ENCODE assay signal across 8 mouse cellular contexts in genomic region chr12:105476453-105476852, GRCm38 (mm10). TPM values are rescaled to one million over a fixed set of nuclear protein-coding genes. Genes with fewer than 3 reads are reported as not detected.
DNase-seq lines count a peak whose midpoint lies in the region; ATAC-seq and TF ChIP-seq lines count a peak whose summit lies in the region.

No protein-coding gene starts in this region.

- H3K27me3 ChIP-seq in hindbrain, embryonic 13.5 days = no peaks in the 10 kb centered on the region
- H3K27me3 ChIP-seq in midbrain, embryonic 11.5 days (ENCODE audit: control insufficient read depth, insufficient read depth, low read length) = no peaks in the 10 kb centered on the region

- H3K36me3 ChIP-seq in hindbrain, embryonic 13.5 days = peaks cover 25% of the 10 kb centered on the region
- no peaks in the 10 kb centered on the region for H3K36me3 ChIP-seq in midbrain, embryonic 11.5 days (ENCODE audit: control insufficient read depth, insufficient read depth, low read length)

- H3K4me3 ChIP-seq in embryonic fibroblast, embryonic 13.5 days (ENCODE audit: insufficient read depth, low read length) = no peak overlapping the region
- H3K4me3 ChIP-seq in hindbrain, embryonic 13.5 days = no peak overlapping the region
- no peak overlapping the region for H3K4me3 ChIP-seq in midbrain, embryonic 11.5 days (ENCODE audit: low read depth, low read length)

- H3K27ac ChIP-seq in embryonic fibroblast, embryonic 13.5 days (ENCODE audit: insufficient read depth, low read length) = no peak overlapping the region
- peak overlapping the region; percentile 82 for H3K27ac ChIP-seq in hindbrain, embryonic 13.5 days
- H3K27ac ChIP-seq in midbrain, embryonic 11.5 days (ENCODE audit: low read depth, low read length) = no peak overlapping the region

- H3K9ac ChIP-seq in hindbrain, embryonic 13.5 days = no peak overlapping the region
- no peak overlapping the region for H3K9ac ChIP-seq in midbrain, embryonic 11.5 days (ENCODE audit: low read length)

- no peak for TF ChIP-seq POLR2A in embryonic fibroblast, embryonic 13.5 days (IDR thresholded peaks at IDR 0.05; ENCODE audit: low read depth, low read length)

- ATAC-seq in hindbrain, embryonic 13.5 days (ENCODE audit: low FRiP score) = 0 out of 2 replicates have a peak, but pooled peaks have one; percentile 18
- ATAC-seq in midbrain, embryonic 11.5 days (ENCODE audit: low FRiP score) = peak; percentile 24; the same call in 1 of the 2 replicates

- H3K9me3 ChIP-seq in hindbrain, embryonic 13.5 days = no peaks in the 10 kb centered on the region
- H3K9me3 ChIP-seq in midbrain, embryonic 11.5 days (ENCODE audit: control insufficient read depth, low read length) = no peaks in the 10 kb centered on the region

- WGBS in hindbrain, embryonic 13.5 days = 49% methylated on average over 9 of the region's 9 CpGs
- 50% methylated on average over 9 of the region's 9 CpGs for WGBS in midbrain, embryonic 11.5 days

- peak; percentile 51; the same call in 1 of the 2 replicates for TF ChIP-seq CTCF in embryonic fibroblast, embryonic 13.5 days (IDR thresholded peaks at IDR 0.05; ENCODE audit: borderline replicate concordance, insufficient read depth, low read length)

- intact Hi-C loops in left cerebral cortex, postnatal 36 days (cut with DNase I) = loop anchor here (5.0 kb wide), 1 partner anchor 39 kb away; no protein-coding TSS in a partner anchor

- H3K4me1 ChIP-seq in embryonic fibroblast, embryonic 13.5 days (ENCODE audit: control insufficient read depth, insufficient read depth, low read length) = no peaks in the 10 kb centered on the region
- peaks cover 65% of the 10 kb centered on the region for H3K4me1 ChIP-seq in hindbrain, embryonic 13.5 days (replicated peaks)
- peaks cover 9% of the 10 kb centered on the region for H3K4me1 ChIP-seq in midbrain, embryonic 11.5 days (ENCODE audit: control insufficient read depth, insufficient read depth, low read length)

- peak; percentile 73 for DNase-seq in layer of hippocampus, adult 11-12 months (ENCODE audit: low spot score)
- no peak for DNase-seq in layer of hippocampus, adult 9-11 months
- peak; percentile 16 for DNase-seq in c-Kit-negative CD71-positive TER-119-positive erythroid progenitor cells, embryonic 14.5 days (ENCODE audit: low read depth, low spot score)
- peak; percentile 53 to 62 for DNase-seq in left cerebral cortex, postnatal 36 days (ENCODE audit: low spot score in 2 of 2)
- DNase-seq in midbrain, embryonic 11.5 days (ENCODE audit: low spot score, missing footprints) = peak; percentile 97
- DNase-seq in spleen, postnatal 4 days (ENCODE audit: low spot score in 2 of 2) = peak; percentile 42 to 78

- no peak overlapping the region for H3K4me2 ChIP-seq in hindbrain, embryonic 13.5 days
- H3K4me2 ChIP-seq in midbrain, embryonic 11.5 days = no peak overlapping the region

RNA-seq across cellular contexts. Expression of gene D430019H16Rik, which starts 22.8 kb away (rescaled TPM):
- 0.33 and 2.2 TPM in 2 replicates for polyA plus RNA-seq in embryonic fibroblast, embryonic 13.5 days (2011; ENCODE audit: insufficient read length, low read depth, missing spikeins)
- 12.3 TPM in 2 replicates for polyA plus RNA-seq in hindbrain, embryonic 13.5 days (2015; fragmentation: Nextera tagmentation; extraction: Ambion mirVana)
- 100 to 1,000 TPM in 1 of 2 experiments, 10 to 100 TPM in 1; 89.2 to 101 TPM for total RNA-seq in left cerebral cortex, postnatal 36 days (2021)
- polyA plus RNA-seq in midbrain, embryonic 11.5 days (2014; fragmentation: Nextera tagmentation; extraction: Ambion mirVana) = 6.4 and 8.1 TPM in 2 replicates
